Mouse (Mus musculus): Measurements from ENCODE around the gene Narfl. TPM values are rescaled to one million over a fixed set of nuclear protein-coding genes. Genes with fewer than 3 reads are reported as not detected.
A peak's percentile ranks its signal among the peaks of the same experiment; 100 is the strongest.
"Not testable (repeated sequence)": the region's sequence is repeated elsewhere in the genome, so short reads cannot be mapped to it uniquely, and the experiment has no call there.

Gene Narfl
- total RNA-seq, 1 experiment from 2014 or later: 32.7 TPM

- ATAC-seq (replicated peaks; ENCODE audit: low read depth, poor library complexity, severe bottlenecking): no peak
Observed at GRCm38 (mm10) chr17:25796211-25796771, 22.7 kb downstream of the Narfl start.

- ATAC-seq (replicated peaks; ENCODE audit: low read depth, poor library complexity, severe bottlenecking): peak; percentile 62
Observed at GRCm38 (mm10) chr17:25796951-25797369, 23.4 kb downstream of the Narfl start, which contains the start of gene Metrn. Gene Metrn, minus strand, starts transcription at chr17:25797136.

- peak; percentile 80 for ATAC-seq (replicated peaks; ENCODE audit: low read depth, poor library complexity, severe bottlenecking)
Observed at GRCm38 (mm10) chr17:25801029-25801428, 27.5 kb downstream of the Narfl start.

GRCm38 (mm10) chr17:25802825-25803517 is 29.4 kb downstream of the Narfl start:
- no peak; the same call in 1 of the 2 replicates for ATAC-seq (replicated peaks; ENCODE audit: low read depth, poor library complexity, severe bottlenecking)

- ATAC-seq (replicated peaks; ENCODE audit: low read depth, poor library complexity, severe bottlenecking): no peak
Observed at GRCm38 (mm10) chr17:25806507-25806906, 32.9 kb downstream of the Narfl start.

- not testable (repeated sequence) for ATAC-seq (replicated peaks; ENCODE audit: low read depth, poor library complexity, severe bottlenecking)
Observed at GRCm38 (mm10) chr17:25807452-25807851, 33.9 kb downstream of the Narfl start.

GRCm38 (mm10) chr17:25808028-25808427 is 34.5 kb downstream of the Narfl start:
- ATAC-seq (replicated peaks; ENCODE audit: low read depth, poor library complexity, severe bottlenecking): no peak

- no peak for ATAC-seq (replicated peaks; ENCODE audit: low read depth, poor library complexity, severe bottlenecking)
Observed at GRCm38 (mm10) chr17:25808789-25809605, 35.4 kb downstream of the Narfl start, which contains the start of gene Fbxl16. Gene Fbxl16, plus strand, starts transcription at chr17:25809085.

DNA sequence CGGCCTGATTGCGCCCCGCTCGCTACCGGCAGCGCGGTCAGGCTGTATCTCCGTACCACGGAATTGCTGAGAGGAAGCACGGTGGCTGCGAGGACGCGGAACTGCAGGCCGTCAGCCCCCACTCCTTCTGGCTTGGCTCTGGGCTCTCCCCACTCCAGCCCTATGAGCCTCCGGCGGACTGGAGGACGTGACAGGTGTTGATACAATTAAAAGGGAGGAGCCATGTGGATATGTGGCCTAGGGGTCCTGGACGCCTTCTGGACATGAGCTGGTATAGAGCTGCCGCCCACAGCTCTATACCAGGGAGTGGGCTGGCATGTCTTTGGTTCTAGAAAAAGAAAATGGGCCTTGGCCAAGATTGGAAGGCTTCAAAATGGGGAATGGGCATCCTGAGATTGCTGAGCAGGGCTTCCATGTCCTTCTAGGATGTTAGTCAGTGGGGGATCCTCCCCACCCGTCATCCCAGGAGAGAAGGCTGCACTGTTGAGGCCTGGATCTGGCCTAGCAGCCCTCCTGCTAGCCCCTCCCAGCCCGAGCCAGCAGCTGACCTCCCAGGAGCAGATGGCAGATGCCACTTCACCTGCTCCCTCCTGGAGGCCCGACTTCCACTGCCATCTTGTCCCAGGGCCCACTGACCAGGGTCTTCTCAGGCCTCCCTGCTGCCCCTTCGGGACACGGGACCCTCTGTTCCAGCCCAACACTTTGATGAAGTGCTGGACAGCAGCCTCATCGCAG is 36.2 kb downstream of the Narfl start:
- peak; percentile 28; the same call in 1 of the 2 replicates for ATAC-seq (replicated peaks; ENCODE audit: low read depth, poor library complexity, severe bottlenecking)

GRCm38 (mm10) chr17:25810890-25811289 is 37.3 kb downstream of the Narfl start:
- ATAC-seq (replicated peaks; ENCODE audit: low read depth, poor library complexity, severe bottlenecking): no peak

DNA sequence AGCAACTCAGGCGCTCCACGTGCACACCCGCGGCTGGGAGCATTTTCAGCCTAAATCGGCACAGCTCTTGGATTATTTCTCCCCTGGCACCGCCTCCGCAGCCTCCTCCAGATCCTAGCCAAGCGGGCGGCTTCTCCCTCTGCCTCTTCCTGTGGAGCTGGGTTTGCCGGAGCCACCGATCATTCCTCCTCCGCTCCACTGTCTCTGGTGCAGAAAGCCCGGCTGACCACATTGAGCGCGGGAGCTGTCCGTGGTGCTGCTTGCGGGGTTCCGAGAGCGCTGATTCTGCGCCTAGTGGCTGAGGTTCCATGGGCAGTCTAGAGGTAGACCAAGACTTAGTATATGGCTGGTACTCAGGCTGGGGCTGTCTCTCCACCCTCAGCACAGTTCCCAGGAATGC is 39.9 kb downstream of the Narfl start:
- ATAC-seq (replicated peaks; ENCODE audit: low read depth, poor library complexity, severe bottlenecking): peak; percentile 90

- no peak for ATAC-seq (replicated peaks; ENCODE audit: low read depth, poor library complexity, severe bottlenecking)
Observed at GRCm38 (mm10) chr17:25817662-25818061, 44.1 kb downstream of the Narfl start.

- peak; percentile 33; the same call in 1 of the 2 replicates for ATAC-seq (replicated peaks; ENCODE audit: low read depth, poor library complexity, severe bottlenecking)
Observed at GRCm38 (mm10) chr17:25818851-25819780, 45.5 kb downstream of the Narfl start.

DNA sequence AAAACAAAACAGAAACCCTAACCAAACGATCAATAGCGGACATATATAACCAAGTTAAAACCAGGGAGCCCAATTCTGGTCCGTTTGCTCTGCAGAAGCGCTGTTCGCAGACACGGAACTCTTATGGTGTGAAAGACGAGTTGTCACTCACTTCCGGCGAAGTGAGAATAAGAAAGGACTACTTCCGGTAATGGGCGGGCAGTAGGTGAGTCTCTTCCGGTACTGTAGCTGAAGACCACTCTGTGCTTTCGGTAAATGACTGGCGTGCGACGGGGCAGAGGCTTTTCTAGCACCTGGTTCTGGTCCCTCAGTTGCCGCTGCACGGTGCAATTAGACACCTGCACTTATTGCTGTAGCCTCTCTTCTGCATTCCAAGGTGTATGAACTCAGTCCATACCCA is 49.9 kb downstream of the Narfl start, which contains the start of gene Wdr24:
TSS of gene Wdr24 (plus strand) at position 176 of the 400 bp plus-strand sequence.
- ATAC-seq (replicated peaks; ENCODE audit: low read depth, poor library complexity, severe bottlenecking): peak; percentile 85

GRCm38 (mm10) chr17:25824362-25825142 is 51.0 kb downstream of the Narfl start:
- no peak for ATAC-seq (replicated peaks; ENCODE audit: low read depth, poor library complexity, severe bottlenecking)

DNA sequence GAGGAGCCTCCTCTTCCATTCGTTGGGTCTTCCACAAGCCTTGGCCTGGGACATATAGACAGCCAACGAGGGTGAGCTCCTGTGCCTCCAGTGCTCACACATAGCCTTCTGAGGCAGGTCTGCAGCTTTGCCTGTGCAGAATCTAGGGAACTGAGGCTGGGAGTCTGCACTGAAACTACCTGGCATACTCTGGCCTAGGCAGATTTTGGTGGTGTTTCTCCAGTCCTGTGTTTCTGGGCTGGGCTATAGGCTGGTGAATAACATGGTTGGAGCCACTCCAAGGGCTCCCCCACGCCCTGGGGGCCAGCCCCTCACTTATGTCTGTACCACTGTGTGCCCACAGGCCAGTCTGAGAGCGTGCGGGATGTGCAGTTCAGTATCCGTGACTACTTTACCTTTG is 51.7 kb downstream of the Narfl start:
- no peak for ATAC-seq (replicated peaks; ENCODE audit: low read depth, poor library complexity, severe bottlenecking)

- no peak for ATAC-seq (replicated peaks; ENCODE audit: low read depth, poor library complexity, severe bottlenecking)
Observed at GRCm38 (mm10) chr17:25825984-25826570, 52.5 kb downstream of the Narfl start.

DNA sequence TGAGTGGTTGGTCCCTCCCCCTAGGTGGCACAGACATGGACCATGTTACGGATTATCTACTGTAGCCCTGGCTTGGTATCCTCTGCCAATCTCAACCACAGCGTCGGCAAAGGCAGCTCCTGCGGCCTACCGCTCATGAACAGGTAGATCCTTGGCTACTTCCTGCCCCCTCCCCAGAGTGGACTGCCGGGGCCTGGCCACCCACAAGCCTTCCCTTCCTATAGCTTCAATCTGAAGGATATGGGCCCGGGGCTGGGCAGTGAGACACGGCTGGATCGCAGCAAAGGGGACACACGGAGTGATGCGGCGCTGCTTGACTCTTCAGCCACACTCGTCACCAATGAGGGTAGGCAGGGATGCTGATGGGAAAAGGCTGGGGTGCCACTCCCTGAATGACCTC is 53.4 kb downstream of the Narfl start:
- ATAC-seq (replicated peaks; ENCODE audit: low read depth, poor library complexity, severe bottlenecking): no peak
